Mouse (Mus musculus) forelimb bud, embryonic 11.5 days (tissue): ENCODE measurements around the gene Sox4.

Experiments
- DNase-seq: peaks from one replicate; pipeline ENCODE4 v3.0.0-alpha.2; 2012; ENCODE audit warnings: low read depth, low spot score

Sox4 gene

GRCm38 (mm10) chr13:28947740-28948441 lies 5.6 kb downstream of the Sox4 start:
- no peak for DNase-seq

GRCm38 (mm10) chr13:28946565-28947135 lies 6.9 kb downstream of the Sox4 start:
- DNase-seq, result no peak

- no peak for DNase-seq
These were observed 7.8 kb downstream of the Sox4 start for GRCm38 (mm10) chr13:28945681-28946080.

GRCm38 (mm10) chr13:28942926-28943325 lies 10.6 kb downstream of the Sox4 start:
- no peak for DNase-seq

GRCm38 (mm10) chr13:28941983-28942630 lies 11.4 kb downstream of the Sox4 start:
- DNase-seq, result no peak

- DNase-seq, result no peak
These were observed 20.1 kb downstream of the Sox4 start for GRCm38 (mm10) chr13:28933375-28933774.

GRCm38 (mm10) chr13:28931776-28932175 lies 21.7 kb downstream of the Sox4 start:
- no peak for DNase-seq

- DNase-seq, result no peak
These were observed 22.2 kb downstream of the Sox4 start for GRCm38 (mm10) chr13:28931266-28931665.

- DNase-seq, result no peak
These were observed 23.1 kb downstream of the Sox4 start for GRCm38 (mm10) chr13:28930364-28930763.

GRCm38 (mm10) chr13:28929936-28930335 lies 23.6 kb downstream of the Sox4 start:
- no peak for DNase-seq

GRCm38 (mm10) chr13:28923136-28923535 lies 30.4 kb downstream of the Sox4 start:
- DNase-seq, result no peak

GRCm38 (mm10) chr13:28917379-28918250 lies 35.9 kb downstream of the Sox4 start:
- DNase-seq, result no peak

GRCm38 (mm10) chr13:28913656-28914055 lies 39.9 kb downstream of the Sox4 start:
- DNase-seq, result no peak

GRCm38 (mm10) chr13:28906981-28907380 lies 46.5 kb downstream of the Sox4 start:
- no peak for DNase-seq
